Mouse (Mus musculus) limb, embryonic 14.5 days (tissue): ENCODE results near the gene Gm20388. TPM values are rescaled to one million over a fixed set of nuclear protein-coding genes. Genes with fewer than 3 reads are reported as not detected.
A peak's percentile ranks its signal among the peaks of the same experiment; 100 is the strongest.

ENCODE experiments used
- ATAC-seq: fragments of 200-750 bp; cut with Nextera tagmentation; 2 replicates; pipeline ENCODE4 v1.8.0; 2017; ENCODE audit warnings: low read depth, moderate number of reproducible peaks, moderate TSS enrichment; ENCODE audit not compliant: low FRiP score
- DNase-seq: peaks from one replicate; pipeline ENCODE4 v3.0.0-alpha.2; 2015; ENCODE audit warnings: low spot score
- H3K27ac ChIP-seq: fragments of 300-500 bp; sonication (generic); replicated peaks from 2 replicates; pipeline ENCODE4 v1.5.1; 2014; ENCODE audit warnings: low read depth, mild to moderate bottlenecking, low read length, moderate library complexity, mixed read lengths
- H3K27me3 ChIP-seq: fragments of 300-500 bp; sonication (generic); 2 replicates; pipeline ENCODE4 v1.6.1; 2014; ENCODE audit warnings: low read length, mixed read lengths; ENCODE audit not compliant: control insufficient read depth, insufficient read depth
- H3K36me3 ChIP-seq: fragments of 300-500 bp; sonication (generic); 2 replicates; pipeline ENCODE4 v1.6.1; 2014; ENCODE audit warnings: mild to moderate bottlenecking, low read length, moderate library complexity, mixed read lengths; ENCODE audit not compliant: control insufficient read depth, insufficient read depth
- H3K4me1 ChIP-seq: fragments of 300-500 bp; sonication (generic); 2 replicates; pipeline ENCODE4 v1.6.1; 2014; ENCODE audit warnings: antibody characterized with exemption, low read length, mixed read lengths; ENCODE audit not compliant: control insufficient read depth, insufficient read depth
- H3K4me2 ChIP-seq: fragments of 300-500 bp; sonication (generic); replicated peaks from 2 replicates; pipeline ENCODE4 v1.6.1; 2014; ENCODE audit warnings: low read depth, mild to moderate bottlenecking, low read length, moderate library complexity; ENCODE audit not compliant: severe bottlenecking
- H3K4me3 ChIP-seq: fragments of 300-500 bp; sonication (generic); replicated peaks from 2 replicates; pipeline ENCODE4 v1.5.1; 2014; ENCODE audit warnings: low read length
- H3K9ac ChIP-seq: fragments of 300-500 bp; sonication (generic); 2 replicates; pipeline ENCODE4 v1.6.1; 2014; ENCODE audit warnings: mild to moderate bottlenecking, low read depth, low read length, moderate library complexity; ENCODE audit not compliant: severe bottlenecking
- H3K9me3 ChIP-seq: fragments of 300-500 bp; sonication (generic); 2 replicates; pipeline ENCODE4 v1.6.1; 2016; ENCODE audit warnings: low read length; ENCODE audit not compliant: control insufficient read depth
- POLR2A ChIP-seq: fragments of 200-500 bp; IDR thresholded peaks from 2 replicates; pipeline ENCODE4 v1.8.0; 2012; ENCODE audit warnings: inconsistent platforms, mild to moderate bottlenecking, moderate library complexity, borderline replicate concordance; ENCODE audit not compliant: insufficient read depth, insufficient read length; ENCODE audit errors: extremely low read depth
- WGBS: fragments of 180-500 bp; shearing (Covaris S2); extraction: QIAGEN DNeasy Blood & Tissue Kit; methylation state at CpG from one replicate; pipeline ENCODE4 v1.1.7; 2014; 5-methylcytosine and 5-hydroxymethylcytosine counted together
- polyA plus RNA-seq, 2 experiments: library from polyadenylated mRNA; depleted of rRNA in 1 of 2; stranded (reverse) in 1 of 2; unstranded in 1 of 2; fragments of >200 nt; fragmentation: Nextera tagmentation in 1 of 2; extraction: Ambion mirVana in 1 of 2; gene quantifications; 2 replicates each; pipeline versions ENCODE4 v1.2.1 to v1.2.3; 2012 to 2014

Gene Gm20388
- polyA plus RNA-seq, 2 experiments, result 1.9 to 49.9 TPM

GRCm38 (mm10) chr8:121821770-121822169, 1911.1 kb downstream of the Gm20388 start:
- H3K27me3 ChIP-seq, result no peaks in the 10 kb centered on the region
- no peak for TF ChIP-seq POLR2A
- no peak overlapping the region for H3K9ac ChIP-seq
- H3K4me3 ChIP-seq, result no peak overlapping the region
- H3K27ac ChIP-seq, result no peak overlapping the region
- no peaks in the 10 kb centered on the region for H3K9me3 ChIP-seq
- DNase-seq (no peak), ATAC-seq (no peak)
- 94% methylated on average over 8 of the region's 9 CpGs for WGBS
- H3K4me1 ChIP-seq, result no peaks in the 10 kb centered on the region
- peaks cover 28% of the 10 kb centered on the region for H3K36me3 ChIP-seq
- H3K4me2 ChIP-seq, result no peak overlapping the region

DNA sequence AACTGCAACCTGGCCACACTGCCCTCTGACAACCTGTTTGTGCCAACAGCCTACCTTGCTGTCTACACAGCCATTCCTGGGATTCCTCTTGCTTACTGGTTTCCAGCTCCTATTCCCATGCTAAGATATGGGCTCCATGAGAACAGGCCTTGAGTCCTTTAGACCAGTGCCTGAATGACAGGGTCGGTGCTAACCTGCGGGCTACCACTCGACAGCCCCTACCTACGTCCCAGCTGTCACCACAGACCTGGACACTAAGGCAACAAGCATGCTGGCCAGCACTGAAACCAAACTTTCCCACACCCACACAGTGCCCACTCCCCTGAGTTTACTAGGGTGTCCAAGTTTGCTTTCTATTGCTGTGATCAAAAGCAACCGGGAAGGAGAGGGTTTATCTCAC, 1917.1 kb downstream of the Gm20388 start:
- no peak for TF ChIP-seq POLR2A
- no peak overlapping the region for H3K27ac ChIP-seq
- no peak for ATAC-seq
- no peak overlapping the region for H3K9ac ChIP-seq
- H3K36me3 ChIP-seq, result no peaks in the 10 kb centered on the region
- peaks cover 12% of the 10 kb centered on the region for H3K4me1 ChIP-seq
- H3K4me2 ChIP-seq, result no peak overlapping the region
- no peaks in the 10 kb centered on the region for H3K9me3 ChIP-seq
- H3K27me3 ChIP-seq, result no peaks in the 10 kb centered on the region
- WGBS, result 96% methylated on average over 5 of the region's 5 CpGs
- H3K4me3 ChIP-seq, result no peak overlapping the region
- no peak for DNase-seq

DNA sequence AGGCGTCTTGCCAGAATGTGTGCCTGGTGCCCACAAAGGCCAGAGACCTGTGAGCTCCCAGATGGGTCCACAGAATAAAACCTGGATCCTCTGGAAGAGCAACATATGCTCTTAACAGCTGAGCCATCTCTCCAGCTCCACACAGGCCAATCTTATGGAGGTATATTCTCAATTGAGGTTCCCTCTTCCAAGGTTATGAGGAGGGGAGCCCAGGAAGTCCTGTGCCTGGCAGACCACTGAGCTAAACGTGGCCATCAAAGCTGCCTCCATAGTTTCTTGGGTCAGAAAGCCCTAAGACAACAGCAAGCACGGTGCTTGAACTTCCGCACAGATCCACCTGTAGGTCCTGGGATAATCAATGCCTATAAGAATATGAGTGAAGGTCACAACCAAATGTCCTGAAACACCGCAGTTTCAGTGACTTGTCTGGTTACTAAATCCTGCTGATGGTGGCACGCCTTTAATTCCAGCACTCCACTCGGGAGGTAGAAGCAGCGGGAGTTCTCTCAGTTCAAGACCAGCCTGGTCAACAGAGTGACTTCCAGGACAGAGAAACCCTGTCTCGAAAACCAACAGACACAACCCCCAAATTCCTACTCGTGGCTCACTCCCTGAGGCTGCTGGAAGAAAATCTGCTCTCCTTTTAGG, 1917.9 kb downstream of the Gm20388 start:
- Histone ChIP-seq H3K27me3 (no peaks in the 10 kb centered on the region), H3K4me3 (peak overlapping the region; percentile 88), H3K27ac (no peak overlapping the region), H3K4me2 (peak overlapping the region; percentile 93), H3K9ac (peak overlapping the region; percentile 80), H3K9me3 (no peaks in the 10 kb centered on the region), H3K36me3 (no peaks in the 10 kb centered on the region), H3K4me1 (peaks cover 12% of the 10 kb centered on the region)
- TF ChIP-seq POLR2A, result no peak
- 35% methylated on average over 10 of the region's 10 CpGs for whole genome bisulfite sequencing
- ATAC-seq (no peak), DNase-seq (no peak)

DNA sequence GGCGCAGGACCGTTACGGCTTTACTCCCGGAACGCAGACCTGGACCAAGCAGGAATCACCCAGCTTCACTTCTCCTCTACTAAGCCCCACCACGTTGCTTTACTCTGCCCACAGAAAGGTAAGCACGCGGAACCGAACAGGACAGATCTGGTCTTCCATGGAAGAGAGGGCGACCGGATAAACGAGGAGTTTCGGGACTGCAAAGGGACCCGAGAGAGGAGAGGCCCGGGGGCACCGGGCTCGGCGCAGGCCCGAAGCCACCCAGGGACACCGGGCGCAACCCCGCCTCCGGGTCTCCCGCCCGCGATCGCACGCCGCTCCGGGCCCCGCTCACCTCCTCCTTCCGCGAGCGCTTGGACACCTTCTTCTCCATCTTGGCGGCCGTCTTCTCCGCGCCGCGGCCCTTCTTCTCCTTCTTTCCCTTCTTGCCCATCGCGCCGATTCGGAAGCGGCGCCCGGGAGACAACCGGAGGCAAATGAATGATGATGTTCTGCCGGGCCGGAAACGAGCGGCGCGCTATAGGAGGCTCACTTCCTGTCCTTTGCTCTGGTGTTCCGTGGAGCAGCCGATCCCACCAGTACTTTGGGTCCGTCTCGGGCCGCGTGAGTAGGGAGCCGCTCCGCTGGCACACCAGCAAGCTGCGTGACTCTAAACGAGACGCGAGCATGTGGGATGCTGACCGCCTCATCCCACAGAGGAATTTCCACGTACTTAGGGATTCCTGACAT, 1918.6 kb downstream of the Gm20388 start, which contains the start of gene Klhdc4:
TSS of gene Klhdc4 (minus strand) at position 522 of the 729 bp plus-strand sequence.
- peak within 1 kb of the TSS; percentile 80 for H3K9ac ChIP-seq
- peaks cover 12% of the 10 kb centered on the region for H3K4me1 ChIP-seq
- under 1% methylated on average over 60 of the region's 68 CpGs for WGBS
- no peaks in the 10 kb centered on the region for H3K9me3 ChIP-seq
- peak; percentile 48; the same call in 1 of the 2 replicates for TF ChIP-seq POLR2A
- peak within 1 kb of the TSS; percentile 88 for H3K4me3 ChIP-seq
- H3K4me2 ChIP-seq, result peak within 1 kb of the TSS; percentile 93
- ATAC-seq (peak; percentile 97), DNase-seq (peak; percentile 84)
- no peaks in the 10 kb centered on the region for H3K27me3 ChIP-seq
- 0 out of 2 replicates have a peak within 1 kb of the TSS, but pooled peaks have one; percentile 8 for H3K27ac ChIP-seq
- H3K36me3 ChIP-seq, result no peaks in the 10 kb centered on the region

GRCm38 (mm10) chr8:121829777-121830362, 1919.2 kb downstream of the Gm20388 start:
- Histone ChIP-seq H3K9ac (peak overlapping the region; percentile 80), H3K4me3 (peak overlapping the region; percentile 88), H3K36me3 (no peaks in the 10 kb centered on the region), H3K9me3 (no peaks in the 10 kb centered on the region), H3K4me2 (peak overlapping the region; percentile 93), H3K4me1 (peaks cover 12% of the 10 kb centered on the region), H3K27me3 (no peaks in the 10 kb centered on the region), H3K27ac (0 out of 2 replicates have a peak overlapping the region, but pooled peaks have one; percentile 8)
- 17% methylated on average over 18 of the region's 18 CpGs for WGBS
- ATAC-seq, result peak; percentile 72; the same call in 1 of the 2 replicates
- TF ChIP-seq POLR2A, result no peak
- DNase-seq, result no peak
